Mouse (Mus musculus): ENCODE results near the gene Cers5. TPM values are rescaled to one million over a fixed set of nuclear protein-coding genes. Genes with fewer than 3 reads are reported as not detected.

The Cers5 gene
- polyA plus RNA-seq (2017; shearing (Covaris generic)), result 64.6 TPM

GRCm38 (mm10) chr15:99772881-99772924 lies at the start of gene Cers5:
TSS of gene Cers5 (minus strand) at chr15:99772885.

GRCm38 (mm10) chr15:99725341-99726155 lies 47.1 kb downstream of the Cers5 start, which contains the start of gene Cox14:
TSS of gene Cox14 (plus strand) at chr15:99725618.

GRCm38 (mm10) chr15:99717386-99718334 lies 55.0 kb downstream of the Cers5 start, which contains the start of gene Gpd1:
TSS of gene Gpd1 (plus strand) at chr15:99717515.

GRCm38 (mm10) chr15:99705440-99706048 lies 67.1 kb downstream of the Cers5 start, which contains the start of gene Gm17349:
TSS of gene Gm17349 (minus strand) at chr15:99705490.

GRCm38 (mm10) chr15:99701999-99702900 lies 70.4 kb downstream of the Cers5 start, which contains the start of gene Smarcd1:
TSS of gene Smarcd1 (plus strand) at chr15:99702129.

Other genes with a start within 250 kb of the Cers5 start
- not detected for gene Faim2, start 244.7 kb downstream of the Cers5 start, polyA plus RNA-seq (2017; shearing (Covaris generic))
- not detected for gene Aqp2, start 193.8 kb downstream of the Cers5 start, polyA plus RNA-seq (2017; shearing (Covaris generic))
- gene Aqp5, start 182.1 kb downstream of the Cers5 start, polyA plus RNA-seq (2017; shearing (Covaris generic)), result not detected
- gene Aqp6, start 171.5 kb downstream of the Cers5 start, polyA plus RNA-seq (2017; shearing (Covaris generic)), result not detected
- 10.4 TPM for gene Racgap1, start 121.2 kb downstream of the Cers5 start, polyA plus RNA-seq (2017; shearing (Covaris generic))
- 0.61 TPM for gene Asic1, start 102.5 kb downstream of the Cers5 start, polyA plus RNA-seq (2017; shearing (Covaris generic))
- 24.9 TPM for gene Smarcd1, start 70.8 kb downstream of the Cers5 start, polyA plus RNA-seq (2017; shearing (Covaris generic))
- gene Gm17349, start 67.4 kb downstream of the Cers5 start, polyA plus RNA-seq (2017; shearing (Covaris generic)), result not detected
- gene Gpd1, start 55.4 kb downstream of the Cers5 start, polyA plus RNA-seq (2017; shearing (Covaris generic)), result not detected
- gene Cox14, start 47.3 kb downstream of the Cers5 start, polyA plus RNA-seq (2017; shearing (Covaris generic)), result 115 TPM
- gene Lima1, start 102.6 kb upstream of the Cers5 start, polyA plus RNA-seq (2017; shearing (Covaris generic)), result 0.54 TPM
- not detected for gene Fam186a, start 194.2 kb upstream of the Cers5 start, polyA plus RNA-seq (2017; shearing (Covaris generic))
- 56.8 TPM for gene Larp4, start 197.2 kb upstream of the Cers5 start, polyA plus RNA-seq (2017; shearing (Covaris generic))

Data from effector memory CD4-positive, alpha-beta T cell, adult 5 months (primary cell).